Mouse (Mus musculus): ENCODE data around the gene Olfr464. TPM values are rescaled to one million over a fixed set of nuclear protein-coding genes. Genes with fewer than 3 reads are reported as not detected.
"Not testable (repeated sequence)": the region's sequence is repeated elsewhere in the genome, so short reads cannot be mapped to it uniquely, and the experiment has no call there.

Olfr464 gene
- polyA plus RNA-seq, 1 experiment from 2014 or later, result not detected

DNA sequence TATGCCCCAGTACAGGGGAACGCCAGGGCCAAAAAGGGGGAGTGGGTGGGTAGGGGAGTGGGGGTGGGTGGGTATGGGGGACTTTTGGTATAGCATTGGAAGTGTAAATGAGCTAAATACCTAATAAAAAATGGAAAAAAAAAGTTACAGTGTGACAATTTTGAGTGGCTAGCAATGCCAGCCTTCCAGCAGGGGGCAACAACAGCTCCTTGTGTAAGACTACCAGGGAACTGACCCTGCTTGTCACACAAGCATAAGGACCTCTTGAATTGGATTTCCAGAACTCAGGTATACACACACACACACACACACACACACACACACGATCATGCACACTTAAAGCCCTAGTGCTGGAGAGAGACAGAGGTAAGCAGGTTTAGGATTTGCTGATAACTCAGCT, 53.9 kb downstream of the Olfr464 start:
- not testable (repeated sequence) for H3K27ac ChIP-seq (replicated peaks); H3K4me3 ChIP-seq (replicated peaks); H3K4me2 ChIP-seq; H3K9me3 ChIP-seq (replicated peaks); H3K9ac ChIP-seq; H3K36me3 ChIP-seq (replicated peaks); ATAC-seq (ENCODE audit: insufficient read depth); H3K4me1 ChIP-seq (replicated peaks); H3K27me3 ChIP-seq
- WGBS (ENCODE audit: insufficient replicate concordance), result 45% methylated on average over 1 of the region's 2 CpGs

Other genes starting within 250 kb of the Olfr464 start
- gene Supt4a, start 183.4 kb downstream of the Olfr464 start, polyA plus RNA-seq (2015; fragmentation: Nextera tagmentation; extraction: Ambion mirVana), result 177 and 195 TPM in 2 replicates
- gene Tspoap1, start 160.4 kb downstream of the Olfr464 start, polyA plus RNA-seq (2015; fragmentation: Nextera tagmentation; extraction: Ambion mirVana), result 3.3 and 3.5 TPM in 2 replicates
- 448 and 474 TPM in 2 replicates for gene Mpo, start 127.4 kb downstream of the Olfr464 start, polyA plus RNA-seq (2015; fragmentation: Nextera tagmentation; extraction: Ambion mirVana)
- gene Lpo, start 92.7 kb downstream of the Olfr464 start, polyA plus RNA-seq (2015; fragmentation: Nextera tagmentation; extraction: Ambion mirVana), result 0.03 TPM in 1 of 2 replicates, not detected in the other
- 1.2 and 1.4 TPM in 2 replicates for gene Mks1, start 67.8 kb downstream of the Olfr464 start, polyA plus RNA-seq (2015; fragmentation: Nextera tagmentation; extraction: Ambion mirVana)
- gene Epx, start 45.4 kb downstream of the Olfr464 start, polyA plus RNA-seq (2015; fragmentation: Nextera tagmentation; extraction: Ambion mirVana), result 1.2 and 3.6 TPM in 2 replicates
- not detected in 2 replicates for gene Olfr462, start 28.7 kb downstream of the Olfr464 start, polyA plus RNA-seq (2015; fragmentation: Nextera tagmentation; extraction: Ambion mirVana)
- not detected in 2 replicates for gene Olfr463, start 23.6 kb downstream of the Olfr464 start, polyA plus RNA-seq (2015; fragmentation: Nextera tagmentation; extraction: Ambion mirVana)
- 6.6 and 6.9 TPM in 2 replicates for gene Dynll2, start 66.6 kb upstream of the Olfr464 start, polyA plus RNA-seq (2015; fragmentation: Nextera tagmentation; extraction: Ambion mirVana)
- gene Srsf1, start 126.4 kb upstream of the Olfr464 start, polyA plus RNA-seq (2015; fragmentation: Nextera tagmentation; extraction: Ambion mirVana), result 108 and 113 TPM in 2 replicates
- 8.3 and 8.6 TPM in 2 replicates for gene Vezf1, start 147.3 kb upstream of the Olfr464 start, polyA plus RNA-seq (2015; fragmentation: Nextera tagmentation; extraction: Ambion mirVana)
- gene Cuedc1, start 177.1 kb upstream of the Olfr464 start, polyA plus RNA-seq (2015; fragmentation: Nextera tagmentation; extraction: Ambion mirVana), result 1.1 and 1.5 TPM in 2 replicates

Data from liver, embryonic 15.5 days (tissue).